Comparison of ENCODE assay signal across 10 mouse cellular contexts in genomic region chr11:120164471-120165261, GRCm38 (mm10). TPM values are rescaled to one million over a fixed set of nuclear protein-coding genes. Genes with fewer than 3 reads are reported as not detected.
DNase-seq lines count a peak whose midpoint lies in the region; ATAC-seq lines count a peak whose summit lies in the region.
"Had no signal": no experiment of that assay in that cellular context is flagged by ENCODE, and none has a peak within 500 bp of the region (broad histone marks: within the 10 kb centered on the region; RNA-seq: fewer than 3 reads in every experiment).

No protein-coding gene starts in this region.

- 74% methylated on average over 17 of the region's 17 CpGs for WGBS in midbrain, embryonic 10.5 days
- WGBS in midbrain, embryonic 11.5 days, result 70% methylated on average over 17 of the region's 17 CpGs
- 46% methylated on average over 17 of the region's 17 CpGs for WGBS in embryonic facial prominence, embryonic 13.5 days
- 21% methylated on average over 17 of the region's 17 CpGs for WGBS in stomach, embryonic 14.5 days

- peaks cover 8% of the 10 kb centered on the region for H3K27me3 ChIP-seq in midbrain, embryonic 10.5 days (ENCODE audit: low read depth, poor library complexity, severe bottlenecking)
- H3K27me3 ChIP-seq in midbrain, embryonic 11.5 days (ENCODE audit: control insufficient read depth, insufficient read depth, low read length), result no peaks in the 10 kb centered on the region
- H3K27me3 ChIP-seq in embryonic facial prominence, embryonic 13.5 days, result no peaks in the 10 kb centered on the region
- no peaks in the 10 kb centered on the region for H3K27me3 ChIP-seq in stomach, embryonic 14.5 days (ENCODE audit: control insufficient read depth, insufficient read depth, low read length)
- H3K27me3 ChIP-seq: midbrain, embryonic 12.5 days; Patski had no signal

- no peaks in the 10 kb centered on the region for H3K36me3 ChIP-seq in midbrain, embryonic 10.5 days
- no peaks in the 10 kb centered on the region for H3K36me3 ChIP-seq in midbrain, embryonic 11.5 days (ENCODE audit: control insufficient read depth, insufficient read depth, low read length)
- H3K36me3 ChIP-seq in embryonic facial prominence, embryonic 13.5 days, result no peaks in the 10 kb centered on the region
- no peaks in the 10 kb centered on the region for H3K36me3 ChIP-seq in stomach, embryonic 14.5 days (ENCODE audit: control insufficient read depth, insufficient read depth, low read length)
- H3K36me3 ChIP-seq: midbrain, embryonic 12.5 days had no signal

- H3K4me2 ChIP-seq in midbrain, embryonic 11.5 days, result no peak overlapping the region
- H3K4me2 ChIP-seq in embryonic facial prominence, embryonic 13.5 days, result no peak overlapping the region
- H3K4me2 ChIP-seq in stomach, embryonic 14.5 days (replicated peaks; ENCODE audit: low read depth, low read length), result no peak overlapping the region
- H3K4me2 ChIP-seq: midbrain, embryonic 12.5 days had no signal

- peaks cover 71% of the 10 kb centered on the region for H3K4me1 ChIP-seq in midbrain, embryonic 10.5 days
- H3K4me1 ChIP-seq in midbrain, embryonic 11.5 days (ENCODE audit: control insufficient read depth, insufficient read depth, low read length), result peaks cover 2% of the 10 kb centered on the region; the same call in 1 of the 2 replicates
- peaks cover 38% of the 10 kb centered on the region for H3K4me1 ChIP-seq in embryonic facial prominence, embryonic 13.5 days
- H3K4me1 ChIP-seq in stomach, embryonic 14.5 days (ENCODE audit: control insufficient read depth, insufficient read depth, low read length), result peaks cover 27% of the 10 kb centered on the region

- H3K9me3 ChIP-seq in midbrain, embryonic 10.5 days (replicated peaks), result no peaks in the 10 kb centered on the region
- no peaks in the 10 kb centered on the region for H3K9me3 ChIP-seq in midbrain, embryonic 11.5 days (ENCODE audit: control insufficient read depth, low read length)
- no peaks in the 10 kb centered on the region for H3K9me3 ChIP-seq in embryonic facial prominence, embryonic 13.5 days
- no peaks in the 10 kb centered on the region for H3K9me3 ChIP-seq in stomach, embryonic 14.5 days (ENCODE audit: control insufficient read depth, low read depth, low read length)
- H3K9me3 ChIP-seq: midbrain, embryonic 12.5 days had no signal

- no peak for ATAC-seq in midbrain, embryonic 11.5 days (ENCODE audit: low FRiP score)
- ATAC-seq in embryonic facial prominence, embryonic 13.5 days (ENCODE audit: insufficient number of reproducible peaks, insufficient read depth, low FRiP score, low TSS enrichment, low read depth), result no peak
- peak; percentile 62 for ATAC-seq in stomach, embryonic 14.5 days (ENCODE audit: insufficient number of reproducible peaks, insufficient read depth, low FRiP score, low read depth)
- ATAC-seq in cerebellum, adult (ENCODE audit: insufficient number of reproducible peaks, low FRiP score, low TSS enrichment), result no peak
- ATAC-seq: Patski had no signal

- H3K4me3 ChIP-seq in midbrain, embryonic 10.5 days, result no peak overlapping the region; the same call in 1 of the 2 replicates
- no peak overlapping the region for H3K4me3 ChIP-seq in midbrain, embryonic 11.5 days (ENCODE audit: low read depth, low read length)
- no peak overlapping the region for H3K4me3 ChIP-seq in embryonic facial prominence, embryonic 13.5 days
- H3K4me3 ChIP-seq in stomach, embryonic 14.5 days (ENCODE audit: low read depth, low read length), result no peak overlapping the region
- H3K4me3 ChIP-seq: midbrain, embryonic 12.5 days had no signal

- peak overlapping the region; percentile 46 for H3K27ac ChIP-seq in midbrain, embryonic 10.5 days (replicated peaks)
- no peak overlapping the region for H3K27ac ChIP-seq in midbrain, embryonic 11.5 days (ENCODE audit: low read depth, low read length)
- no peak overlapping the region for H3K27ac ChIP-seq in embryonic facial prominence, embryonic 13.5 days
- H3K27ac ChIP-seq in stomach, embryonic 14.5 days (ENCODE audit: low read length), result peak overlapping the region; percentile 34; the same call in 1 of the 2 replicates
- H3K27ac ChIP-seq: midbrain, embryonic 12.5 days had no signal

- DNase-seq in midbrain, embryonic 10.5 days (ENCODE audit: low spot score), result no peak
- DNase-seq in midbrain, embryonic 11.5 days (ENCODE audit: low spot score, missing footprints), result no peak
- peak; percentile 74 for DNase-seq in kidney, adult 9 months
- no peak for DNase-seq in T-cell, adult 2 months (ENCODE audit: low spot score)
- no peak for DNase-seq in layer of hippocampus, postnatal 25 days (ENCODE audit: extremely low spot score in 1 of 2, low spot score in 1 of 2)

- H3K9ac ChIP-seq in midbrain, embryonic 11.5 days (ENCODE audit: low read length), result no peak overlapping the region
- peak overlapping the region; percentile 11; the same call in 1 of the 2 replicates for H3K9ac ChIP-seq in embryonic facial prominence, embryonic 13.5 days
- H3K9ac ChIP-seq in stomach, embryonic 14.5 days (replicated peaks; ENCODE audit: low read depth, low read length), result no peak overlapping the region
- H3K9ac ChIP-seq: midbrain, embryonic 12.5 days had no signal

RNA-seq across cellular contexts. Expression of gene Slc38a10, which starts 13.5 kb away (rescaled TPM):
- polyA plus RNA-seq in midbrain, embryonic 10.5 days (2016; fragmentation: Nextera tagmentation; extraction: Ambion mirVana), result 87.1 and 97.9 TPM in 2 replicates
- 46.3 and 53.3 TPM in 2 replicates for polyA plus RNA-seq in midbrain, embryonic 11.5 days (2014; fragmentation: Nextera tagmentation; extraction: Ambion mirVana)
- 92.9 and 94.5 TPM in 2 replicates for polyA plus RNA-seq in embryonic facial prominence, embryonic 13.5 days (2015; fragmentation: Nextera tagmentation; extraction: Ambion mirVana)
- 68.4 and 71.1 TPM in 2 replicates for polyA plus RNA-seq in stomach, embryonic 14.5 days (2014; fragmentation: Nextera tagmentation; extraction: Ambion mirVana)
- total RNA-seq in layer of hippocampus, postnatal 25 days (2021), result 10 to 100 TPM; 85.3 to 88.5 TPM

Comparison
In these comparisons a context has a peak if more than half of its experiments do, and no peak if none do; other contexts are left out.
1. H3K27ac ChIP-seq: peak in midbrain, embryonic 10.5 days (single experiment) and stomach, embryonic 14.5 days (single experiment); none in midbrain, embryonic 11.5 days (single experiment) and embryonic facial prominence, embryonic 13.5 days (single experiment).